Mouse (Mus musculus) stomach, embryonic 16.5 days (tissue): ENCODE measurements around the gene Fitm1. TPM values are rescaled to one million over a fixed set of nuclear protein-coding genes. Genes with fewer than 3 reads are reported as not detected.

ENCODE experiments used
- ATAC-seq: fragments of 200-750 bp; cut with Nextera tagmentation; 2 replicates; pipeline ENCODE4 v1.8.0; 2017; ENCODE audit warnings: moderate number of reproducible peaks, moderate TSS enrichment; ENCODE audit not compliant: insufficient read depth, low FRiP score
- H3K27ac ChIP-seq: fragments of 300-500 bp; sonication (generic); 2 replicates; pipeline ENCODE4 v1.5.1; 2014; ENCODE audit warnings: low read length
- H3K27me3 ChIP-seq: fragments of 300-500 bp; sonication (generic); 2 replicates; pipeline ENCODE4 v1.6.1; 2014; ENCODE audit warnings: low read length, control low read depth, mixed read lengths; ENCODE audit not compliant: control insufficient read depth, insufficient read depth
- H3K36me3 ChIP-seq: fragments of 300-500 bp; sonication (generic); 2 replicates; pipeline ENCODE4 v1.6.1; 2014; ENCODE audit warnings: low read length; ENCODE audit not compliant: control insufficient read depth, insufficient read depth
- H3K4me1 ChIP-seq: fragments of 300-500 bp; sonication (generic); 2 replicates; pipeline ENCODE4 v1.6.1; 2014; ENCODE audit warnings: low read length, control low read depth, mixed read lengths; ENCODE audit not compliant: control insufficient read depth, insufficient read depth
- H3K4me2 ChIP-seq: fragments of 300-500 bp; sonication (generic); 2 replicates; pipeline ENCODE4 v1.6.1; 2014; ENCODE audit warnings: low read depth, low read length, mixed read lengths
- H3K4me3 ChIP-seq: fragments of 300-500 bp; sonication (generic); replicated peaks from 2 replicates; pipeline ENCODE4 v1.5.1; 2014; ENCODE audit warnings: mild to moderate bottlenecking, low read length
- H3K9ac ChIP-seq: fragments of 300-500 bp; sonication (generic); 2 replicates; pipeline ENCODE4 v1.6.1; 2014; ENCODE audit warnings: low read length
- H3K9me3 ChIP-seq: fragments of 300-500 bp; sonication (generic); replicated peaks from 2 replicates; pipeline ENCODE4 v1.6.1; 2016; ENCODE audit warnings: low read length, control low read depth; ENCODE audit not compliant: control insufficient read depth
- WGBS: fragments of 180-500 bp; shearing (Covaris S2); extraction: QIAGEN DNeasy Blood & Tissue Kit; methylation state at CpG from one replicate; pipeline ENCODE4 v1.1.7; 2014; 5-methylcytosine and 5-hydroxymethylcytosine counted together
- polyA plus RNA-seq: library from polyadenylated mRNA; unstranded; fragments of >200 nt; fragmentation: Nextera tagmentation; extraction: Ambion mirVana; gene quantifications from 2 replicates; pipeline ENCODE4 v1.2.1, GENCODE M21; 2015

Gene Fitm1
- polyA plus RNA-seq = 0.64 and 8.1 TPM in 2 replicates

DNA sequence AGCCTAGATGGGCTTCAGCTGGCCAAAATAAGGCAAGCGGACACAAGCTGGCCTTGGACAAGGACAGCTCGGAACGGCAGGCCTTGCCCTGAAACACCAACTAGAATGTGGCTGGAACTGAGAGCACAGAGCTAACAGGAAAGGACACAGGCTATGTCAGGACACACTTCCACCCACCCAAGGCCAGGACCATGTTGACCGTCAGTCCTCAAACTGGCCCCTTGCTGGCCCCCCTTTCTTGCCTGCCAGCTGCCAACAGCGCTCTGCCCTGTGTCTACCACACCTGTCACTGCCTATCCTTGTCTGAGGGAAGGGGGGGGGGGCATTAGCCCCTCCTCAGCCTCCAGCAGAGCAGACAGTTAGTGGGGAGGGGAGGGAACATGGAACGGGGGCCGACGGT is at the start of gene Fitm1:
Gene Fitm1, plus strand, starts transcription at position 316 of the 400 bp plus-strand sequence.
- WGBS = 68% methylated on average over 8 of the region's 8 CpGs
- 0 out of 2 replicates have a peak within 1 kb of the TSS, but pooled peaks have one; percentile 21 for H3K4me2 ChIP-seq
- H3K4me1 ChIP-seq = peaks cover 13% of the 10 kb centered on the region
- H3K9me3 ChIP-seq = no peaks in the 10 kb centered on the region
- ATAC-seq = no peak
- H3K9ac ChIP-seq = peak within 1 kb of the TSS; percentile 39; the same call in 1 of the 2 replicates
- no peaks in the 10 kb centered on the region for H3K27me3 ChIP-seq
- H3K4me3 ChIP-seq = no peak within 1 kb of the TSS
- H3K36me3 ChIP-seq = peaks cover 1% of the 10 kb centered on the region
- H3K27ac ChIP-seq = no peak within 1 kb of the TSS

DNA sequence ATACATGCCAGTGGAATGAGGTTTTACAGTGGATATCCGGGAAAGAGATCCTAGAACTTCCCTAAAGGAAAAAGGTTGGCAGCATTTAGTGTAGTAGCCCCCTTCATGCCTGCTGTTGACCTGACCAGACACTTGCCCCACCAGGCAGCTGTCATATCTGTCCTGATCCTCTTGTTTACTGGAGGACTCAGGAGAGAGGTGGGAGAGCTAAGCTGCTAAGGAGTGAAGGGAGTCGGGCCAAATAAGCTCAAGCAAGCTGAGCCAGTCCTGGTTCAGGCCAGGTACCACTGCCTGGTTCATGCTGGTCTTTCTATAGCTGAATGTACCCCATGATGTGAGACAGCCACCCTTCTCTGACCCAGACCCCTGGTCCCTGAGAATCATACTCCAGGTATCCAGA is 48.7 kb upstream of the Fitm1 start:
- H3K27ac ChIP-seq = no peak overlapping the region
- H3K4me2 ChIP-seq = no peak overlapping the region
- ATAC-seq = no peak
- H3K9ac ChIP-seq = no peak overlapping the region
- H3K4me3 ChIP-seq = no peak overlapping the region
- H3K4me1 ChIP-seq = no peaks in the 10 kb centered on the region
- H3K27me3 ChIP-seq = peaks cover 7% of the 10 kb centered on the region; the same call in 1 of the 2 replicates
- WGBS = 60% methylated on average over 2 of the region's 2 CpGs
- no peaks in the 10 kb centered on the region for H3K36me3 ChIP-seq
- no peaks in the 10 kb centered on the region for H3K9me3 ChIP-seq

DNA sequence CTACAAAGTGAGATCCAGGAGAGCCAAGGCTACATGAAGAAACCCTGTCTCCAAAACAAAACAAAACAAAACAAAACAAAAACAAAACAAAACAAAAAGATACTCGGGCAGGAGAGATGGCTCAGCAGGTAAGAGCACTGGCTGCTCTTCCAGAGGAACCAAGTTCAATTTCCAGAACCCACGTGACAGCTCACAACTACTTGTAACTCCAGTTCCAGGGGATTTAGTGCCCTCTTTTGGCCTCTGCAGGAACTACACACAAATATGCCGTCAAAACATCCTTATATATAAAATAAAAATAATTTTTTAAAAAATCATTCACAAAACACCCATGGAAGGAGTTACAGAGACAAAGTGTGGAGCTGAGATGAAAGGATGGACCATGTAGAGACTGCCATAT is 47.5 kb upstream of the Fitm1 start:
- ATAC-seq = no peak
- WGBS = 22% methylated on average over 3 of the region's 3 CpGs
- no peaks in the 10 kb centered on the region for H3K36me3 ChIP-seq

DNA sequence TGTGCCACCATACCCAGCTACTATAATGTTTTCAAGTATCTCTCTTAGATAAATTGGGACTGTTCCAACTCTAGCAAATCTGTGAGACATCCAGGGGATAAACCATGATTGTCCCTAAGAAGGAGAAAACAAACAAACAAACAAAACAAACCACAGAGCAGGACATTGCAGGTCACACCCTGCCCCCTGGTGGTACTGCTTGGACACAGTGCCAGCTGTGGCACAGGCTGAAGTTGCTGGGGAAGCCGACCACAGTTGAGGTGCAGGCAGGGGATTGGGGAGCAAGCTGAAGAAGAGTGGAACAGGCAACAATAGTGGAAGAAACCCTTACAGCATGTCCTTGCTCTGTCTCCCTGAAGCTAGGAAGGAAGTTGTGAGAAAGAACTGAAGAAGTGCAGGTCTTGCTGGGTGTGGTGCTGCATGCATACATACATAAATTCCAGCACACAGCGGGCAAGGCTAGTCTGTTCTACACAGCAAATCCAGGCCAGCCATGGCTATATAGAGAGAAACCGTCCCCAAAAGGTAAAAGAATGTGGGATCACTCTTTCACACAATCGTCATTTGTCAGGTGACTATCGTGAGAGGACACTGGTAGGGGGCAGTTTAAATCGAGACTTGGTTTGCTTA is 39.2 kb upstream of the Fitm1 start:
- ATAC-seq = no peak

More for the DNA sequence above, 47.5 kb upstream of the Fitm1 start:
- H3K27ac ChIP-seq = no peak overlapping the region
- no peak overlapping the region for H3K4me3 ChIP-seq
- no peak overlapping the region for H3K9ac ChIP-seq
- no peaks in the 10 kb centered on the region for H3K4me1 ChIP-seq
- H3K9me3 ChIP-seq = no peaks in the 10 kb centered on the region
- no peak overlapping the region for H3K4me2 ChIP-seq
- no peaks in the 10 kb centered on the region for H3K27me3 ChIP-seq

DNA sequence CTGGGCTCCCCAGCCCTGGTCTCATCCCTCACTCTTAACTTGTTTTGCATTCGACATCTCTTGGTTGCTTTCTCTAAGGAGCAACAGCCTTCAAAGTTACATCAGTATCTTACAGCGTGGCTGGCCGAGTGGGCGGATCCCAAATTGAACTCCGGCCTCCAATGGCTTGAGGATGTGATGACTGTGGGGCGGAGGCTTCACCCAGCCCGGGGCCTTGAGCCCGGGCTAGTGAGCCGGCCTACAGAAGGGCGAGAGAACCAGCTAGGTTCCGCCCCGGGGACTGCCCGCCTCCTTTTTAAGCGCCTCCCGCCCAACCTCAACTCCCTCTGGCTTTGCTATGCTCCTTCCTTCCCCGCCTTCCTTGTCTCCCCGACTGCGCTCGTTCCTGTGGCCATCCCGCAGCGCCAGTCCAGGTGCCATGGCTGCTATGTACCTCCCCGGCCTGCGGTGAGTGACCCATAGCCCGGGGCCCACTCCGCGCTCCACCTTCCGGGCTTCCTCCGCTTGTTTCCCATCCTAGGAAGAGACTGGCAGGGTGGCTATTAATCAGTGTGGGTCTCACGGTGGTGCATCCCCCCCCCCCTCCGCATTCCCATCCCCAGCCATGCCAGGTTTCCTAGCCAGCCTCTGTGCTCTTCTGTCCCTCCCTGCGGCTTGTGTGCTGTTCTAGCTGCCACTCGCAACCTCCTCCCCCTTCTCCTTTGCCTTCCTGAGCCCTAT is 35.2 kb upstream of the Fitm1 start, which contains the start of gene Pck2:
Gene Pck2, plus strand, starts transcription at position 200 of the 720 bp plus-strand sequence.
- Histone ChIP-seq H3K4me1 (peaks cover 14% of the 10 kb centered on the region), H3K27me3 (no peaks in the 10 kb centered on the region), H3K9ac (peak within 1 kb of the TSS; percentile 76), H3K9me3 (no peaks in the 10 kb centered on the region), H3K27ac (peak within 1 kb of the TSS; percentile 91), H3K4me2 (peak within 1 kb of the TSS; percentile 53), H3K4me3 (peak within 1 kb of the TSS; percentile 56), H3K36me3 (no peaks in the 10 kb centered on the region; the same call in 1 of the 2 replicates)
- peak; percentile 95 for ATAC-seq
- WGBS = under 1% methylated on average over 32 of the region's 32 CpGs

More for the DNA sequence above, 39.2 kb upstream of the Fitm1 start:
- WGBS = 41% methylated on average over 6 of the region's 6 CpGs
- H3K9ac ChIP-seq = no peak overlapping the region
- H3K27ac ChIP-seq = no peak overlapping the region
- H3K36me3 ChIP-seq = no peaks in the 10 kb centered on the region
- no peaks in the 10 kb centered on the region for H3K27me3 ChIP-seq
- H3K4me1 ChIP-seq = peaks cover 9% of the 10 kb centered on the region
- no peak overlapping the region for H3K4me3 ChIP-seq
- no peaks in the 10 kb centered on the region for H3K9me3 ChIP-seq
- no peak overlapping the region for H3K4me2 ChIP-seq

DNA sequence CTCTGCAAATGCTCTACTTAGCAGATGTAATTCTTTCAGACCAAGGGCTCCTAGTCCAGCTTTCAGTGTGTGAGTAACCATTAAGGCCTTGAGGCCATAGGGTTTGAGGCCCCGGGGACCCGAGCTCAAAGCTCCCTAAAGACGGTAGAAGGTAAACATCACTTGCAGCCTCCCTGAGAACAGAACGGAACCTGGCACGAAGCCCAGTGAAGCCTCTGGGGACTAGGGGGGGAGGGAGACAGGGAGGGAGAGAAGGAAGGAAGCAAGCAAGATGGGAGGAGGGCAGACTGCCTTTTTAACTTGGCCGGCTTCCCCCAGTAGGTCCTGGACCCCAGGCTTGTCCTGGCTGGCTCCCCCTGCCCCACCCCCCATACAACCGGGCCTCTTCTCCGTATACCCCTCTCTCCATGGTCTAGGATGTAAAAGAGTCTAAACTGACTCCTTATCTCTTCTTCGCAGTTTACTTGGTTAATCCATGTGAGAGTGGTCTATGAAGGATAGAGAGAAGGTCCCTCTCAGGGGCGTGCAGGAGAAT is 34.6 kb upstream of the Fitm1 start:
- no peaks in the 10 kb centered on the region; the same call in 1 of the 2 replicates for H3K36me3 ChIP-seq
- H3K27ac ChIP-seq = peak overlapping the region; percentile 91
- no peaks in the 10 kb centered on the region for H3K27me3 ChIP-seq
- peak overlapping the region; percentile 56 for H3K4me3 ChIP-seq
- H3K4me2 ChIP-seq = peak overlapping the region; percentile 53
- H3K9me3 ChIP-seq = no peaks in the 10 kb centered on the region
- 1% methylated on average over 10 of the region's 10 CpGs for WGBS
- peak overlapping the region; percentile 76 for H3K9ac ChIP-seq
- peak; percentile 63 for ATAC-seq
- H3K4me1 ChIP-seq = peaks cover 14% of the 10 kb centered on the region

DNA sequence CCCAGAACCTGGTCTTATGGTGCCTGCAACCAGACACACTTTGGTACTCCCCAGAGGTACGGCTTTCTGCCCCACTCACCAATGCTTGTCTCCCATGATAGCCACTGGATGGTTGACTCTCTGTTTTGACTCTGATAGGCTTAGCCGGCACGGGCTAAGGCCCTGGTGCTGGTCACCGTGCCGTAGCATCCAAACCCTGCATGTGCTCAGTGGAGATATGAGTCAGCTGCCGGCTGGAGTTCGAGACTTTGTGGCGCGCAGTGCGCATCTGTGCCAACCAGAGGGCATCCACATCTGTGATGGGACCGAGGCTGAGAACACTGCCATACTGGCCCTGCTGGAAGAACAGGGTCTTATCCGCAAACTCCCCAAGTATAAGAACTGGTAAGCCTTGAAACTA is 33.1 kb upstream of the Fitm1 start:
- Histone ChIP-seq H3K27me3 (no peaks in the 10 kb centered on the region), H3K4me2 (no peak overlapping the region), H3K4me3 (no peak overlapping the region), H3K36me3 (no peaks in the 10 kb centered on the region; the same call in 1 of the 2 replicates), H3K9ac (no peak overlapping the region), H3K4me1 (peaks cover 14% of the 10 kb centered on the region), H3K27ac (no peak overlapping the region), H3K9me3 (no peaks in the 10 kb centered on the region)
- 95% methylated on average over 12 of the region's 12 CpGs for whole genome bisulfite sequencing
- ATAC-seq = no peak

DNA sequence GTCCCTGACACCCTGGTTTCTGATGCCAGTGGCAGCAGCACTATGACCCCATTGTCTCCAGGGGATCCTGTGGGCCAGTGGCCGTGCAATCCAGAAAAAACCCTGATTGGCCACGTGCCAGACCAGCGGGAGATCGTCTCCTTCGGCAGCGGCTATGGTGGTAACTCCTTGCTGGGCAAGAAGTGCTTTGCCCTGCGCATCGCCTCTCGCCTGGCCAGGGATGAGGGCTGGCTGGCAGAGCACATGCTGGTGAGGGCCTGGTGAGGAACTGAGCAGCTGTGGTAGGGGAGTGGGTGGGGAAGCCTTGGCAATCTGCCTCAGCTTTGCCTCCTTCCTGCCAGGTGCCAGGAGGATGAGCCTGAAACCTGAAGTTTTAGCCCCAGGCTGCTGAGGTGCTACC is 31.1 kb upstream of the Fitm1 start:
- Histone ChIP-seq H3K9me3 (no peaks in the 10 kb centered on the region), H3K9ac (no peak overlapping the region), H3K27me3 (no peaks in the 10 kb centered on the region), H3K36me3 (peaks cover 5% of the 10 kb centered on the region; the same call in 1 of the 2 replicates), H3K4me3 (no peak overlapping the region), H3K27ac (no peak overlapping the region), H3K4me1 (peaks cover 14% of the 10 kb centered on the region), H3K4me2 (no peak overlapping the region)
- WGBS = 72% methylated on average over 9 of the region's 9 CpGs
- no peak for ATAC-seq

DNA sequence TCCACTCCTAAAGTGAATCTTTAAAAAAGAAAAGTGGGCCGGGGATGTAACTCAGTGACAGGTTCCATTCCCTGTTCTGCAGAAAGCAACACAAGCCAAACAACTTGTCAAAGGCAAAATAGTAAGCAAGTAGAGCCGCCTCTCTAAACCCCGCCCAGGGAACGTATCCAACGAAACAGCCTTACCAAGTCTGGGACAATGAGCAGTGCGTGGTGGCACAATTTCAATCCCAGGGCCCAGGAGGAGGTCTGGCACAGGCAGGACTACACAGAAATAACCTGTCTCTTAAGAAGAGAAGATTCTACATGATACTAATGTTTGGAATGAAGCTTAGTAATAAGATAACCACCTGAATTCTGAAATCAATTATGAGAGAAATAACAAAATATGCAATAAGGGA is 25.2 kb upstream of the Fitm1 start:
- no peak overlapping the region for H3K9ac ChIP-seq
- no peak overlapping the region for H3K4me3 ChIP-seq
- H3K27ac ChIP-seq = no peak overlapping the region
- 77% methylated on average over 6 of the region's 6 CpGs for WGBS
- H3K27me3 ChIP-seq = no peaks in the 10 kb centered on the region
- no peaks in the 10 kb centered on the region for H3K4me1 ChIP-seq
- no peak overlapping the region for H3K4me2 ChIP-seq
- no peaks in the 10 kb centered on the region for H3K9me3 ChIP-seq
- H3K36me3 ChIP-seq = peaks cover 5% of the 10 kb centered on the region; the same call in 1 of the 2 replicates
- no peak for ATAC-seq
